Mouse (Mus musculus) cerebellum, adult 18-20 months (tissue): Measurements from ENCODE around the gene Tspan6.

ENCODE experiments used
- DNase-seq, 2 experiments: peaks; one replicate each; pipeline ENCODE4 v3.0.0; 2021

The Tspan6 gene

GRCm38 (mm10) chrX:133898014-133898542 is at the start of gene Tspan6:
Tspan6 (minus strand) TSS chrX:133898429.
- DNase-seq, result peak; percentile 62 to 72

GRCm38 (mm10) chrX:133947427-133947826 is 49.2 kb upstream of the Tspan6 start:
- DNase-seq, result peak; percentile 57

- DNase-seq, result no peak
Measured at GRCm38 (mm10) chrX:133939561-133939960, 41.3 kb upstream of the Tspan6 start.

- no peak for DNase-seq
Measured at GRCm38 (mm10) chrX:133936605-133937225, 38.5 kb upstream of the Tspan6 start.

- DNase-seq, result peak in 1 of 2 experiments; percentile 19
Measured at GRCm38 (mm10) chrX:133931302-133932013, 33.2 kb upstream of the Tspan6 start.

- DNase-seq, result no peak
Measured at GRCm38 (mm10) chrX:133926760-133927159, 28.5 kb upstream of the Tspan6 start.

GRCm38 (mm10) chrX:133921187-133921586 is 23.0 kb upstream of the Tspan6 start:
- no peak for DNase-seq

- no peak for DNase-seq
Measured at GRCm38 (mm10) chrX:133914219-133914618, 16.0 kb upstream of the Tspan6 start.

- DNase-seq, result no peak
Measured at GRCm38 (mm10) chrX:133913006-133913405, 14.8 kb upstream of the Tspan6 start.

- DNase-seq, result no peak
Measured at GRCm38 (mm10) chrX:133911397-133912103, 13.3 kb upstream of the Tspan6 start.

GRCm38 (mm10) chrX:133908261-133908660 is 10.0 kb upstream of the Tspan6 start, which contains the start of gene Srpx2:
Srpx2 (plus strand) TSS chrX:133908426.
- DNase-seq, result no peak

- no peak for DNase-seq
Measured at GRCm38 (mm10) chrX:133888111-133888510, 10.1 kb downstream of the Tspan6 start.

GRCm38 (mm10) chrX:133887308-133887707 is 10.9 kb downstream of the Tspan6 start:
- DNase-seq, result no peak

GRCm38 (mm10) chrX:133869743-133870142 is 28.5 kb downstream of the Tspan6 start:
- DNase-seq, result no peak

GRCm38 (mm10) chrX:133853637-133854036 is 44.6 kb downstream of the Tspan6 start:
- no peak for DNase-seq

GRCm38 (mm10) chrX:133850680-133851079 is 47.5 kb downstream of the Tspan6 start, which contains the start of gene Tnmd:
Tnmd (plus strand) TSS chrX:133850980.
- no peak for DNase-seq
